Comparison of ENCODE assay signal across 10 mouse cellular contexts in the genomic region with DNA sequence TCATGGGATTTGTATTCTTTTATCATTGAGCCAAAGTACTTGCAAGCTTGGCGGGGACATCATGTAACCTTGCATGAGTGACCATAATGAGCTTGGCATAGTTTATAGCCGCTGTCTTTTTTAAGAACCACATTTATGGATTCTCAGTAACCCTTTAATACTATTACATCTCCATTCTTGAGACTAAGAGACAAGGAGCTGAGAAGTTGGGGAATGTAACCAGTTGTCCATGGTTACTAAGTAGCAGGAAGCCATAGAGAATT.
"Had no signal": no experiment of that assay in that cellular context is flagged by ENCODE, and none has a peak within 500 bp of the region (broad histone marks: within the 10 kb centered on the region; RNA-seq: fewer than 3 reads in every experiment).

No protein-coding gene starts in this region.

- H3K36me3 ChIP-seq: midbrain, embryonic 12.5 days had no signal

- H3K9me3 ChIP-seq: limb, embryonic 12.5 days; liver, embryonic 13.5 days; midbrain, embryonic 12.5 days had no signal

- DNase-seq: kidney, postnatal 10 days; kidney, postnatal 4 days; liver; liver, embryonic 13.5 days; lung, adult 18-20 months; thymus, postnatal 36 days had no signal

- H3K27me3 ChIP-seq: limb, embryonic 12.5 days; liver, embryonic 13.5 days; midbrain, embryonic 12.5 days had no signal

- H3K4me2 ChIP-seq: limb, embryonic 12.5 days; liver, embryonic 13.5 days; midbrain, embryonic 12.5 days had no signal

- H3K4me1 ChIP-seq: limb, embryonic 12.5 days; liver, embryonic 13.5 days; midbrain, embryonic 12.5 days had no signal

- H3K4me3 ChIP-seq: layer of hippocampus, adult 2 months; limb, embryonic 12.5 days; liver, embryonic 13.5 days; midbrain, embryonic 12.5 days had no signal

- H3K9ac ChIP-seq: limb, embryonic 12.5 days; liver, embryonic 13.5 days; midbrain, embryonic 12.5 days had no signal

- H3K27ac ChIP-seq: layer of hippocampus, adult 2 months; limb, embryonic 12.5 days; liver, embryonic 13.5 days; midbrain, embryonic 12.5 days had no signal

- ATAC-seq: midbrain, embryonic 16.5 days had no signal
